Mouse (Mus musculus): ENCODE measurements around the gene Lrrc32.
A peak's percentile ranks its signal among the peaks of the same experiment; 100 is the strongest.

Gene Lrrc32

DNA sequence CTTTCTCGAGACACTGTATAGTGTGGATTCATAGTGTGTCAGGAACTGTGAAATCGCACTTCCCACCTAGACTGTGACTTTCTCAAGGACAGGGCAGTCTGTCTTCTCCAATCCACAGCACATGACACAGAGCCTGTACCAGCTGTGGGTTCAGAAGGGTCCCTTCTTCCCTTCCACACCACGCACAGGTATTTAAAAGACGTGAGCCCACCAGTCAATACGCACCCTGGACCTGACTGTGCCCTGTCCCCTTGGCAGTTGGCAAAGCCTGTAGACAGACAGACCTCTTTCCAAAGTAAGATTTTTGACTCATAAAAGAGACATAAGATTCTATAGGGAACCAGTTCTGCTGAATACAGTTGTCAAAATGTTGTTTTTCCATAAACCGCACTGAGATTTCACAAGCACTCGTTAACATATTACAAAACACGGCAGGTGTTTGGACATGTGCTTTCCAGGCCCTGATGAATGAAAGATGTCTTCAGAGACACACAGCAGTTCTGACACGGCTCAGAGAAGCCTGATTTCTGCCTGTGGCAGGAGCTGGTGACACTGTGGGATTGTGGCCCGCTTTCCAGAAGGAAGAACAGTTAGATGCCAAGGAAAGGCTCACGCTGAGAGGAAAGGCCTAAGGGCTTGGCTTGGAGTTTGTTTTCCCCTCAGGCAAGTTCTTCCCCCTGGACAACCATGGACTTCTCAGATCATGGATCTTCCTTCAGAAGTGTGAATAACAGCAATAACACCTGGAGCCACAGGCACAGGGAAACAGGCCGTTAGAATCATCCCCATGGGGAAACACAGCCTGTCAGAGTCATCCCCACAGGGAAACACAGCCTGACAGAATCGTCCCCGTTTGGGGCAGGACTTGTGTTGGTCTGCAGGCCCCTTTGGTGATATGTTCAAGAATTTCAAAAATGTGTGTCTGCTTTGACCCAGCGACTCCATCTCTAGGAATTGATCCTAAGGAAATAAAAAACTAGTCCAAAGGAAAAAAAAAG lies 22.2 kb downstream of the Lrrc32 start:
- no peak for DNase-seq (ENCODE audit: low read depth, low spot score)

DNA sequence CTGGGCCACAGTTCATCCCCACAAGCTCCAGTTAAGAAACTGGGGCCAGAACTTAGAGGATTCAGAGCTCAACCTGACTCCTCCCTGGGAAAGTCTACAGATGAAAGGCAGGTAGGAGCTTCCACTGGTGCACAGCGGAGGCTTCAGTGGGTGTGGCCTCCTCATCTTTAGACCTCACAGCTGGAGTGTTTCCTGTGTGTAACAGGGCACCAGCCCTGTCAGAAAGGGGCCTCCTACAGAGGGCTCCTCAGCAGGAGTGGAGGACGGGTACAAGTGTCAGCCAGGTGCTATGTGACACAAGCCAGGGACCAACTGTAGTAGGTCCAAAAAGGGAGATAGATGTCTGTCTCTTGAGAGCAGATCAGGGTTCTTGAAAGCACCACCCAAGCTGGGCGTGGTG lies 24.2 kb downstream of the Lrrc32 start:
- DNase-seq (ENCODE audit: low read depth, low spot score): no peak

DNA sequence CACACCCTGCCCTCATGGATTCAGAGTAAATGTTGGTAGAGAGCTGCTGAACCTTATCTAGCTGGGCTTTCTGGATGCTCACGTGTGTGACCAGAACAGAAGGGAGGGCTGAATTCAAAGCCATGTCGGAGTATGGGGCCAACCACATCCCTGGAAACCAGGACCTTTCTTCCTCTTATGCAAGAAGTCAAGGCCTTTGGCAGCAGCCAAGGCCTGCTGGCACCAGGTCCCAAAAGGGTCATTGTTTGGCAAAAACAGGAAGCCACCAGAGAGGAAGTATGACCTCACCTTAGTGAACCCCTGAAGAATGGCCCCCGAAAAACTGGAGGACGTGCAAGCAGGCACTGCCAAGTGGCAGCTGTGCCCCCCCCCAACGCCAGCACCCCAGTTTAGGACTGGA lies 33.5 kb downstream of the Lrrc32 start:
- DNase-seq (ENCODE audit: low read depth, low spot score): no peak

DNA sequence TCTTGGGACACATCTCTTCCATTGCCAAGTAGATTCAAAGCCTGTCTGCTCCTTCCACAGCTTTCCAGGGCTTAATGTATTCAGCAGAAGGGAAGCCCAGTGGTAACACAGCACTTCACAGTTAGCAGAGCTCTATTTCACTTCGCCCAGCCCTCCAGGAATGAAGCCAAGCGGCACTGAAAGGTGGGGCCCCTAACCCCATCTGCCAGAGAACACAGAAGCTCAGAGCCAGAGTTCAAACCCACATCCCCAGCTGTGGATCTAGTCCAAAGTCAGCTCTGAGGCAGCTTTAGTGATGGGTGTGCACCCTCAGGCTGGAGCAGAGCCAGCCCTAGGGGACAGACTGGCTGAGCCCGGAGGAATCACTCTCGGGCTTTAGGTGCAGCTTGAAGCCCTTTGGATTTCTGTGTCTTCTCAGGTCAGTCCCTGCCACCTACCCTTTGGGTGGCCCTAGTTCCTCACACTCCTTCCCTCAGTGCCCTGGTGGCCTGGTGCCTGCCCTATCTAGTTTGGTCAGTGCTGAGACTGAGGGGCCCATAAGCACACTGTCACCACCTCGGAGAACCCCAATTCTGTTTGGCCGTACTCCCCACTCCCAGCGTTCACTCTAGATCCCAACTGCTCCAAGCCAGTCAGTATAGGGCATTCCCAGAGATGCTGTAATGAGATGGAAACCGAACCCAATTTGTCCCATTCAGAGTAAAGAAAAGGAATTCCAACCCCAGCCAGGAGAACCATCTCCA lies 34.2 kb downstream of the Lrrc32 start:
- no peak for DNase-seq (ENCODE audit: low read depth, low spot score)

DNA sequence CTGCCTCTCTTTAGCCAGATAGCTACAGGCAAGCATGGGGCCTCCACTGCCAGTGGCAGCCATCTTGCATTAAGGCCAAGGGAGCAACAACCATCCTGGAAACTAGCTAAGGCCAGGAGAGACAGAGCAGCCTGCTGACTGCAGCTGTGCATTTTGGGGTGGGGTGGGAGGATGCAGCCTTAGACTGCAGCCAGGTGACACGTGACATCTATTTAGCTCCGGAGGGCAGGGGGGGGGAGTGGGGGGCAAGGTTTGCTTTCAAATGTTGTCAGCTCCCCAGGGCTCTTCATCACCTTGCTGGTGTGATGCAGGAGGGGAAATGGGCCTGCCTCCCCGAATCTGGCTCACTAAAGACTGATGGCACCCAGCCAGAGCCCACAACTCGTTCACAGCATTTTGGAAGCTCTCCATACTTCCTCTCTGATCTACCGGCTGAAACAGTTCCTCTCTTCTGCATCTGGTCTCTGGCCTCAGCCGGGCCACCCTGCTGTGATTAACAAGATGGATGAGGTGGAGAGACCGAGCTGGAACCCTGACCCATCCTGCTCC lies 34.8 kb downstream of the Lrrc32 start:
- DNase-seq (ENCODE audit: low read depth, low spot score): no peak

DNA sequence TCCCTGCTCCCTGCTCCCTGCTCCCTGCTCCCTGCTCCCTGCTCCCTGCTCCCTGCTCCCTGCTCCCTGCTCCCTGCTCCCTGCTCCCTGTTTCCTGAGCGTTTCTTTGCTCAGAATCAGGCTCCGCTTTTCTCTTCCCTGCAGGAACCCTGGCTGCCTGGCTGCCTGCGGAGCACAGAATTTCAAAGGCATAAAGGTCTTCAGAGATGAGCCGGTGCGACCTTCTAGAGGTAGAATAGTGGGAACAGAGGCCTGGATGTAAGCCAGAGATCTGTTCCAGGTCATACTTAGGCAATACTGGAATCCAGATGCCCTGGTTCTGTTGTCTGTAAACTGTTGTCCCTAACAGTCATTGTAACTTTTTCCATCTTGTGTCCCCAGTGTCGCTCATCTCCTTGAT lies 35.3 kb downstream of the Lrrc32 start:
- no peak for DNase-seq (ENCODE audit: low read depth, low spot score)

DNA sequence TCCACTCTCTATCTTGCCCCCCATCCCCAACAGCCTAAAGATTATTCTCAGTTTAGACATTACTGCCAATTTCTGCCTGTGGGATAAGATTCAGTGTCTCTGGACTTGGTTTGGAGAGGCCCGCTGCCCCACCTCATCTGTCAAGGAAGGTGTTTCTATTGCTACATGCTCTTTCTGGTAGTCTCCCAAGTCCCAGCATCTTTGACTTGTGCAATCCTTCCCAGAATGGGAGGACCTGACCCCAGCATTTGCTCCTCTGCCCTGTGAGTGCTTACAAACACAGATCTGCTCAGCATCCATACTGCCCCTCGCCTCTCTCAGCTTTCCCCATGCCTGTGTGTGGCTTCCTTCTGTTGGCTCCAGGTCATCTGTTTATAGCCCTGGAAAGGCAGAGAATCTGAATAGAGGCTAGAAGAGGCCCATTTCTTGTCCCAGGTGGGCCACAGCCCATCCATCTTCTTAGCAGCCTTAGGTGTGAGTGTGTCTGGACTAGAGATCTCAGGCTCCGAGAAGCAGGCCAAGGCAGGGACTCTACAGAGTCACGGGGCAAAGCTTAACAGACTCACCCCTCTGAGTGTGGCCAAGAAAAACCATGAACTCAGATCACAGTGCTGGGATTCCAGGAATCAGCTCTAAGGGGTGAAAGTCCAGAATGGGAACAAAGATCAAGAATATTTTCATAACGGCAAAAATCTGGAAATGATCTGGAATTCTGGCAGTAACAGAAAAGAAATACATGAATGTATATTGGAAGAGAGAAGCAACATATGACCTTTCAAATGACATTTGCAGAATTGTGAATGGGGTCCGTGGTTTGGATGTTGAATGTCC lies 36.0 kb downstream of the Lrrc32 start:
- no peak for DNase-seq (ENCODE audit: low read depth, low spot score)

DNA sequence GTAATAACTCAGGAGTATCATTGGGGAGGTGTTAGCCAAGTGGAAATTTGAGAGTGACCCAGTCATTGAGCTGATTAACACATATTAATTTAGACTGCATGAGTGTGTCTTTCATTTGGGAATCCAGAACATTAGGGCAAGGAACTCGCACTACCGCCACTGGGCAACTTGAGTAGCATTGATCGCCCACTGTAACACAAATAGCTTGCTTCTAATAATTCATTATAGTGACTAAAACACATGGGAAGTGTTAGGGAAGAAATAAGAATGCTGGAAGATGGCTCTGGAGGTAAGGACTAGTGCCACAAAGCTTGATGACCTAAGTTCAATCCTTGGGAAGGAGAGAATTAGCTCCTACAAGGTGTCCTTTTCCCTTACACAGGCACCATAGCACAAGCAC lies 38.0 kb downstream of the Lrrc32 start:
- DNase-seq (ENCODE audit: low read depth, low spot score): no peak

DNA sequence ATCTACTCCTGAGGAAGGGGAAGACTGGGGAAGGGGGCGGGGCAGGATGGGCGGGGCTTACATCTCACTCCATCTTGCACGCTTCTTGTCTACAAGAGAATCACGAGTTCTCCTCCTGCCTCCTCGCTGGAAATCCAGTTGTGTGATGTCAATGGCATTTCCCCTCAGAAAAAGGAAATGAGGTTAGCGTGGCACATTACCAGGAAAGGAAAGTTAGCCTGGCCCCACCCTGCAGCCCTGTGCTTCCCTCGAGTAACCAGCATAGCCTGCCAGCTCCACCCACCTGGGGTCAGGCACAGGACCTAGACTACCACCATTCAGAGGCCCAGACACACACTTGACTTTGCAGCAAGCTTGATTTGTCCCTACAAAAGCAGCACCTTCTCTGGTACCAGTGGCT lies 42.5 kb downstream of the Lrrc32 start:
- no peak for DNase-seq (ENCODE audit: low read depth, low spot score)

DNA sequence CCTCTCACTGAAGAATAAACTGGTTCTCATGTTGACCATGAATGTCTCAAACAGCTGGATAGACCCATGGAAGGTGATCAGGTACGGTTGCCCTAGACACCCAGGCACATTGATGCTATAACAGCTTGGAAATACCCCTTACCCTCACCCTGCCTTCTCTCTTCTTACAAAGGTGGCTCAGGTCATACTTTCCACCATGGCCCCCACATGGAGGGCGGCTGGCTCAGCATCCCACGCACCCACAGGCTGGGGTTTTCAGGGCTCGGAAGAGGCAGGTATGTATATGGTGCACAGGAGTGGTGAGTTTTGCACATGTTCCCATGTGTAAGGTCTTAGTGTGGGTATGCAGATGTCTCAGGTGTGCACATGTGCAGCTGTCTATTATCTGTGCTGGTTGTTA lies 43.9 kb downstream of the Lrrc32 start:
- no peak for DNase-seq (ENCODE audit: low read depth, low spot score)

DNA sequence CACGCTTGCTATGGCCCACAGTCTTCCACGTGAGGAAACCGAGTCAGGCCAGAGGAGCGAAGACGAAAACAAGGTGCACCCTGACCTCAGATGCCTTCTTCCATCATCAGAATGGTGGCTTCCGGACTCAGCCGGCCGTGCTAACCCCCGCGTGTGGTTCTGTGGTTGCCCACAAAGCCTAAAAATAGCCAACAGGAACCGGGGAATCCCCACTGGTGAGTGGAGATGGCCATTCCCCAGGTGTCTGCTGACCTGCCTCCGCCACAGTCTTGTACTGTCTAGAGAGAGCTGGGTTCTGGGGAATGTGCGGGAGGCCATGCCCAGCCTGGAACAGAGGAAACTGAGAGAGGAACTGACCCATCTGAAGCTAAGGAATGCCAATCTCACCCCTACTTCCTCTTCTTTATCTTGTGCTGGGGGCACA lies 45.4 kb downstream of the Lrrc32 start:
- no peak for DNase-seq (ENCODE audit: low read depth, low spot score)

DNA sequence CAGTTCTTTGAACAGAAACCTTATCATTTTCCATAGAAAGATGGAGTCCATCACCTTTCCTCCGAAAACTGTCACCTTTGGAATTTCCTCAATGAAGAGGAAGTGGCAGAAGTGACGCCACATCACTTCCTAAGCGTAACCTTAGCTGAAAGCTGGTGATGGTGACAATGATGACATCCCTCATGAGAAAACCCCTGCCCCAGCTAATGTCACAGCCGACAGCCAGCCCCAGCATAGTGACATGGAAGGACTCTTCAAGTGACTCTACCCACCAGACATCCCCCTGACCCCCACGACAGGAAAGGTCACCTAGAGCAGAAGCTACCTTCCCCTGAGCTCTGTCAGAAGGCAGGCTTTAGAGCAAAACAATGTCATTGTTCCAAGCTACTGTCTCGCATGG lies 46.1 kb downstream of the Lrrc32 start:
- DNase-seq (ENCODE audit: low read depth, low spot score): no peak

DNA sequence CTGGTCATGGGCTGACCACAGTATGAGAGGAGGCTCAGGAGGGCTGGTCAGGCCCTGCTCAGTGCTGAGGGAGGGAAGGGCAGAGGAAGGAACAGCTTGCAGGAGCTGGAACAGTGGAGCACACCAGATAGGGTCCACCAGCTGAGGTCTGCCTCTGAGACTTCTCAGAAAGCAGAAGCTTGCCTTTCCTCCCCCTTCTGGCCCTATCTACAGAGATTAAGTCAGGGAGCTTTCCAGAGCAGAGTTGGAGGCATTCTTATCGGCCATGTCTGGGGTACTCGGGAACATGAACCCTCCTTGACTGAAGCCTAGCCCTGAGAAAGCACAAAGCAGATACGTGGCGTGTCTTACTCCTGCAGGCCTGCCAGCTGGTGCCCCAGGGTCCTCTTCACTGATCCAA lies 46.8 kb downstream of the Lrrc32 start:
- DNase-seq (ENCODE audit: low read depth, low spot score): no peak

DNA sequence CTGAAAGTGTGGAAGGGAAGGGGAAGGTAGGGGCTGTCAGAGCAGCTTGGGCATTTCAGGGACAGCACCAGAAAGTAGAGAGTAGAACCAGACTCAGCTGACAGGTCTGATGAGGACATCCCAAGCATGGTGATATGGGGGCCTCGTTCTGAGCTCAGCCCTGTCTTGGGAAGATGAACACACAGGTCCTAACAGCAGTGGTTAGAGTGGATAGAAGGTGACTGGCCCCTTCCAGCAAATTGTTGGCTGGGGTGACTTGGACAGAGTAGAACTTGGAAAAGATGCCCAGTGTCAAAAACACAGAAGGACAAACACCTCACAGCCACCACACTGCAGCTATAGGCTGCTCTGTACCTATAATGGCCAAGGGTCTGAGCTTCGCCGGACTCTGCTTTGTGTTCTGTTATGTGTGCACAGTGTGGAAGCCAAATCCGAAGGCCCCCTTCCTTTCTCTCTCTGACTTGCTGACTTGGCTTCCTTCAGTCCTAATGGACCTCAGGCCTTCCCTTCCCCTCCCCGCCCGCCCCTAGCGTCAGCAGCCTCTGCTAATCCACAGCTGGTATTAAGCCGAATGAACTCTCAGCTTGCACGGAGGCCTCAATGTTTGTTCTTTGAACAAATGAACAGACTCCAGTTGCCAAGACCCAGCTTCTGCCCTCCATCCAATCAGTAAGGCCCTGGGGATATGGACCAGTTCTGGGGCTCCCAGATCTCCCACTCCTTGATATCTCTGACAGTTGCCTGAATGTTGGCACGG lies 48.3 kb downstream of the Lrrc32 start:
- peak; percentile 29 for DNase-seq (ENCODE audit: low read depth, low spot score)

DNA sequence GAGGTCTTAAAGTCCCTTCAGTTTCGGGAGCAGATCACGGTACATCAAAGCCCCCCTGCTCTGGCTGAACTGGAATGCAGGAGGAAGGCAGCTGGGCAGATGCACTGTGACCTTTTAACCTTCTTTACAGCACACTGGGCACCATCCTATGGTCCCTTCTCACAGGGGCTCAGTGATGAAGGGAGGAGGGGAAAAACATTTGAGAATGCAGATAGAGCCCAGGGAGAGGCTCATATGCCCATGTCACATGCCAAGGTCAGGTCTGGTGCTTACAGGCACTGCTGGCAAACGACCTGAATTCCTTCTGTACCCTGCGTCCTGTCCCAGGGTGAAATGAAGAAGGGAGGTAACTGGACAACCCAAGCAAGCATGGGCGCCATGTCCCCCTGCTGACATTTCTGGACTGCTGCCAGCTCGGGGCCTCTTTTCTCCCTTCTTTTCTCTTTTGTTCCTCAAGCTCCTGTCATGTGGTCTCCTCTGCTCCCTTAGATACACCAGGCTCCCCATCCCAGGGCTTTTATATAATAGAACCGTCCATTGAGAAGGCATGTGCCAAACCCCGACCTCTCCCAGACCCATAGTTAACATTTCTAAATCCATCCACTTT lies 49.0 kb downstream of the Lrrc32 start:
- DNase-seq (ENCODE audit: low read depth, low spot score): peak; percentile 13

DNA sequence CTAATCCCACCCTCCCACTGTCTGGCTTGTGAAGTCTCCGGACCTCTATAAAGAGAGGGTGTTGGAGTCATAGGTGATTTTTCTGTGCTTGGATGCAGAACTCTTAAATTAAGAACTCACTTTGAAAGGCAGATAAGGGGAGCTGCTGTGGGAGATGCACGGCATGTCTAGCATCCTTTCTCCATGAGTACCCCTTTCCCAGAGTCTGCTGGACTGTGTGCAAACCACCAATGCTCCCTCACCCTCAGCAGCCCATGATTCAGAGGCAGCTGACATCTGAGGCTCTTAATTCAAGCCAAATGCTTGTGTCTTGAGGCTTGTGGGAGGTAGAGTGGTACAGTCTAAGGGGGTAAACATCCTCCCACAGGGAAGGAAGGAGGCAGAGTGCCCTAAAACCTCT lies 51.8 kb downstream of the Lrrc32 start:
- no peak for DNase-seq (ENCODE audit: low read depth, low spot score)

DNA sequence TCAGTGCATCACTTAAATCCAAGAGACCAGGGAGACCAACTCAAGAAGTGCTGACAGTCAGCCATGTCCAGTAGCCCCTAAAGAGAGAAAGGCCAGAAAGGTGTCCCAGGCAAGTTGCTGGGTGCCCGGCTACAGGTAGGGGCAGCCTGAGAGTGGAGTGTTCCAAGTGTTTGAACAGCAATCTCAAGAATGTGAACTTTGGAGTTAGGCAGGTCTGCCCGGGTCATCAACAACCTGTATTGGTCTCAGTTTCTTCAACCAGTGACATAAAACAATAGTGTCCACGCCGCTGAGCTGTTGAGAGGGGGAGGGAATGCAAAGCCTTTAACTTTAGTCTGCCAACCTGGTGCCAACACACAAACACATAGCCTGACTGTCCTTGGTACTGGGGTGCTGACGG lies 52.5 kb downstream of the Lrrc32 start:
- DNase-seq (ENCODE audit: low read depth, low spot score): no peak

DNA sequence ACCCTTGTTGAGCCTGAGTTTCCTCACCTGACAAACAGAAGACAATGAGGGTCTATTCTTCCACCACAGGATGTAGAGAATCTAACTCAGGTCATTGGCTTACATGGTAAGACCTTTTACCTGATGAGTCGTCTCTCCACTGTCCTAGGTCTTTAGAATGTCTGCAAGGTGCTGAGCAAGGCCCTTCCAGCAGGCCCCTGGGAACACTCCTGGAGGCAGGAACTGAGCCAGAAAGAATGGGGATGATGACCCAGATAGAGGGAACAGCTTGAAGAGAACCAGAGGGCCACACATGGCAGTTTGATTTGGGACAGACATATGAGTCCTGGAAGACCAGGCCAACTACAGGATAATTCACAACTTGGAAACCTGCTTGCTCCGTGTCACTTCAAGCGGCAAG lies 53.2 kb downstream of the Lrrc32 start:
- DNase-seq (ENCODE audit: low read depth, low spot score): no peak

DNA sequence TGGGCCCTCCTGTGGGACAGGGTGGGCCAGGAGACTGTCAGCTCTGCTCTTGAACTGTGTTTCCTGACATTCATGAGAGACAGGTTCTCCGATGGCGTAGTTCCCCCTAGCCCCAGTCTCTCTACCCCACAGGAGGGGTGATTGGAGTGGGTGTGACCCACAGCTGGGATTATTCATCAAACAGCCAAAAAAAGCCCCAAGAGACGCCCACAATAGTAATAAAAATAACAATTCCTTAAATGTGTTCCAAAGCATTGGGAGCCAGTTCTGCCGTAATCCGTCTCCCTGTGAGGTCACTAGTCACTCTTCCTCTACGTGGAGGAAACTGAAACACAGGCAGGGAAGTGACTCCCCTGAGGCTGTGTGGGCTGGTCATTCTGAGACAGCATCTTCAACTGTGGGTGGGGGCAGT lies 53.7 kb downstream of the Lrrc32 start:
- DNase-seq (ENCODE audit: low read depth, low spot score): no peak

DNA sequence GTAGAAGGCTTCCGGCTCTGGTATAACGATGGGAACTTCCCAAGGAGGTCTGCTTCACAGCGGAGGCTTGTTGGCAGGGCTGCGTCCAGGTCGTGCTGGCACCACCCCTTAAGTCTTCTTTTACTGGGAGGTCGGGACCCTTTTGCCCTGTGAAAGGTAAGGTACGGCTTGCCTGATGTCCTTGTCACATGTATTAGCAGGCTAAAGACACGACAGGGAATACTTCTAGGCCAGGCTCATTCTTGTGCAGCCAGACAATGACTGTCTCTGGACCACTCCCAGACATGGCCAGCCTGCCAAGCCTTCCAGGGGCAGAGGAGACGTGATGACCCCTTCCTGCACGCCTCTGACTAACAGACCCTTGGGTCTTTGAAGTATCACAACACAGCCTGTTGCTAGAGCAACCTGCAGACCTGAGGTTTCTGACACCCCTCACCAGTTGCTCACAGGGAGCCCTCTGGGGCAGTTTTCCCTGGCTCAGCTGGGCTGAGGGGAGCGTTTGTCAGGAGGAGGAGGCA lies 54.8 kb downstream of the Lrrc32 start:
- no peak for DNase-seq (ENCODE audit: low read depth, low spot score)
